Mouse (Mus musculus): ENCODE measurements around the gene Eif1b. TPM values are rescaled to one million over a fixed set of nuclear protein-coding genes. Genes with fewer than 3 reads are reported as not detected.

Gene Eif1b
- polyA plus RNA-seq (2012; rRNA removed) (96.3 and 101 TPM in 2 replicates), polyA plus RNA-seq (2014; fragmentation: Nextera tagmentation; extraction: Ambion mirVana) (171 and 191 TPM in 2 replicates)

DNA sequence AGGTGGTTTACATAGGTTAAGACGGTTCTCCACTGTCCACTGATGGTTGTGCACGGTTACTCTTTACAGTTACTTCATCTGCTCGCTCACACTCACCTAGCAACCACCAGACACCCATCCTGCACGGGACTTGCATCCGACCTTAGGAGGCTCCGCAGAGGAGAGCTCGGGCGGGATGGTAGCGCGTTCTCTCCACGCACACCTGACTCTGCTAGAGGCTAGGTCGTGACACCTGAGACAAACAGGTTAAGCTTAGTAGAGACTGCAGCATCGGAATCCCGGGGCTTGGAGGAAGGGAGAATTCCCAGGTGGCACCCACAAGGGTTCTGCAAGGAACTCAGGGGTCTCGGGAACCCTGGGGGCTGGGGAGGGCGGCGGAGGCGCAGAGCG is at the start of gene Eif1b:
Eif1b (plus strand) TSS at position 223 of the 390 bp plus-strand sequence.
- TF ChIP-seq POLR2A (IDR thresholded peaks at IDR 0.05; ENCODE audit: borderline replicate concordance, extremely low read depth, insufficient read depth, insufficient read length), result no peak
- Histone ChIP-seq H3K9me3 (ENCODE audit: control insufficient read depth, low read length) (no peaks in the 10 kb centered on the region), H3K9ac (ENCODE audit: low read depth, low read length, severe bottlenecking) (peak within 1 kb of the TSS; percentile 96), H3K4me1 (ENCODE audit: control insufficient read depth, insufficient read depth, low read length) (0 out of 2 replicates have a peak, but pooled peaks cover 6% of the 10 kb centered on the region), H3K27ac (replicated peaks; ENCODE audit: low read depth, low read length) (peak within 1 kb of the TSS; percentile 91), H3K4me3 (replicated peaks; ENCODE audit: low read length) (peak within 1 kb of the TSS; percentile 99), H3K36me3 (ENCODE audit: control insufficient read depth, insufficient read depth, low read length) (peaks cover 24% of the 10 kb centered on the region), H3K4me2 (replicated peaks; ENCODE audit: low read depth, low read length, severe bottlenecking) (peak within 1 kb of the TSS; percentile 81), H3K27me3 (ENCODE audit: control insufficient read depth, insufficient read depth, low read length) (no peaks in the 10 kb centered on the region)
- ATAC-seq (ENCODE audit: low FRiP score, low read depth) (peak; percentile 35), DNase-seq (ENCODE audit: low spot score) (no peak)
- WGBS, result 5% methylated on average over 15 of the region's 19 CpGs

DNA sequence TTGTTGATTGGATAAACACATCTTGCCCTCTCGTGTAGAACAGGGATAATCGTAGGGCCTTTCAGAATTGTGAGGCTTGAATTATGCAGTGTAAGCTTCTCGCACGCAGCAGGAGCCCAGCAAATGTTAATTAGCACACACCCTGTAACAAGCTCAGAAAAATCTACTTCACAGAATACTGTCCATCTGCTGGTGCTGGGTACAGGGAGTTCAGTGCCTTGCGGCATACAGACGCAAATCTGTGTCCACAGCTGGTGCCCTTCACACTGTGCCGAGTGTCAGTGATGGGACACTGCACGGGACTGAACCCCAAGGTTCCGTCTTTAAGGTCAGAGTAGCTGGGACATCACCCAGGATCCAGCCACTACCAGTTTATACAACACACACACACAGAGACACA is 47.4 kb upstream of the Eif1b start:
- DNase-seq (ENCODE audit: low spot score) (no peak), ATAC-seq (ENCODE audit: low FRiP score, low read depth) (no peak)
- TF ChIP-seq POLR2A (IDR thresholded peaks at IDR 0.05; ENCODE audit: borderline replicate concordance, extremely low read depth, insufficient read depth, insufficient read length), result no peak
- Histone ChIP-seq H3K4me1 (ENCODE audit: control insufficient read depth, insufficient read depth, low read length) (no peaks in the 10 kb centered on the region), H3K4me3 (replicated peaks; ENCODE audit: low read length) (no peak overlapping the region), H3K4me2 (replicated peaks; ENCODE audit: low read depth, low read length, severe bottlenecking) (no peak overlapping the region), H3K9ac (ENCODE audit: low read depth, low read length, severe bottlenecking) (no peak overlapping the region), H3K9me3 (ENCODE audit: control insufficient read depth, low read length) (no peaks in the 10 kb centered on the region), H3K27ac (replicated peaks; ENCODE audit: low read depth, low read length) (no peak overlapping the region), H3K36me3 (ENCODE audit: control insufficient read depth, insufficient read depth, low read length) (no peaks in the 10 kb centered on the region), H3K27me3 (ENCODE audit: control insufficient read depth, insufficient read depth, low read length) (no peaks in the 10 kb centered on the region)
- WGBS, result 81% methylated on average over 9 of the region's 9 CpGs

DNA sequence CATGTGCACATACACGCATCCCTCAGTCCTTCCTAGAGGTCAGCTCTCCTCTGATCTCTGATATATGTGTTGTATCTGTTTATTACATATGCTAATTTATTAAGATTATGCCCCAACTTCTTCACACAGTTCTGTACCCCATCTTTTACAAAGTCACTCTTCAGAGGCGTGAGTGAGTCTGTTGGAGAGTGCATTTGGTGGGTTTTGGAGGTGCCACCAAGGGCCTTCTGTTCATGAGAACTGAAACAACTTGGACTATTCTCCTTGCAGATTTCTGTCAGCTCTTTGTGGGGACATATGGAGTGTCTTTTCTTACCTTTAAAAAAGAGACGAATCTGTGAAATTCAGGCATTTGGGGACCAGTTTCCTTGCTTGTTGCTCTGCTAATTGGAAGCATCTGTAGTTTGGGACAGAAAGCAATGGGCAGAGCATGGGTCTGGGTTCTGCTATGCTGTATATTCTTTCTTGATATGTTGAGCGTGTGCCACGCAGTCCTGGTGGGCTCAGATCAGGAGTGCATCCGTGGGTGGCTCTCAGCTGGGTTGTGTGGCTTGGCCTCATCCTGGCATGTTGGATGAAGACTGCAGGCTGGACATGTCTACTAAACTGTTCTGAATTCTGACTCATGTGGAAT is 42.2 kb upstream of the Eif1b start:
- Histone ChIP-seq H3K9ac (ENCODE audit: low read depth, low read length, severe bottlenecking) (no peak overlapping the region), H3K4me2 (replicated peaks; ENCODE audit: low read depth, low read length, severe bottlenecking) (no peak overlapping the region), H3K9me3 (ENCODE audit: control insufficient read depth, low read length) (no peaks in the 10 kb centered on the region), H3K27me3 (ENCODE audit: control insufficient read depth, insufficient read depth, low read length) (no peaks in the 10 kb centered on the region), H3K36me3 (ENCODE audit: control insufficient read depth, insufficient read depth, low read length) (no peaks in the 10 kb centered on the region), H3K27ac (replicated peaks; ENCODE audit: low read depth, low read length) (no peak overlapping the region), H3K4me3 (replicated peaks; ENCODE audit: low read length) (no peak overlapping the region), H3K4me1 (ENCODE audit: control insufficient read depth, insufficient read depth, low read length) (no peaks in the 10 kb centered on the region)
- no peak for ATAC-seq (ENCODE audit: low FRiP score, low read depth)
- DNase-seq (ENCODE audit: low spot score), result no peak
- WGBS, result 77% methylated on average over 6 of the region's 6 CpGs
- no peak for TF ChIP-seq POLR2A (IDR thresholded peaks at IDR 0.05; ENCODE audit: borderline replicate concordance, extremely low read depth, insufficient read depth, insufficient read length)

DNA sequence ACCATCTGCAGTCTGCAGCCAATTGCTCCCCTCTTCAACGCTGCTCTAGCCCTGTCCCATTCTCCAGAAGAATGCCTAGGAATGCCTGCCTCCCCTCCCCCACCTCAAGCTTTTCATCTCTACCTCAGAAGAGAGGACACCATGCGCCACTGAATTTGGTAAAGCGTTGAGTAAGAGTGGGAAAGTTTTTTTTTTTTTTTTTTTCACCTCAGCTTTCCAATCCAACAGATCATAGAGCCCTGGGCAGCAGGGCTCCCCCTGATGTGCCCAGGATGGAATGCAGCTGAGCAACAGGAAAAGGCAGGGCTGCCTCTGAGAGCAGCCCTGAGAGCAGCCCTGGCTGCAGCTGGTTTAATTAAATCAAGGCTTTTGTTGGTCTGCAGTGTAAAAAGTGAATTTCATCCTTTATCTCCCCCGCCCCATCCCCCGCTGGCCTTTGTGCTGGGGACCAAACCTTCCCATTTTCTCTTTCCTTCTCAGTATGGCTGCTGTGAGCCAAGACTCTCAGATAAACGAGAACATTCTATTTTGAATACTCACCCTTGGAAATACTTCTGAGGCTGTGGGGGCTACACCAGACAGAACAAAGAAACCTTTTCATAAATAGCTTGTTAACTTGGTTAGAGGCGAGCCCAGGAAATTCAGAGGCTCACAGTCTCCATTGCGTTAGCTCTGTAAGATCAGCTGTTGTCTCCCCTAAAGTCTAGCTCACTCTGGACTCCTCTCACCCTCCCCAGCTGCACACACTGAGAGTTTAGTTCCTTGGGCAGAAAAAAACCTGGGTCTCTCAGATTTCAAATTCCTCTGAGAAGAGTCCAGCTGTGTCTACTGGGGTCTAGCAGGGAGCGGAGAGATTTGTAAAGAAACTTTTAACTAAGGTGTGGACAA is 36.0 kb upstream of the Eif1b start:
- WGBS, result 21% methylated on average over 9 of the region's 9 CpGs
- TF ChIP-seq POLR2A (IDR thresholded peaks at IDR 0.05; ENCODE audit: borderline replicate concordance, extremely low read depth, insufficient read depth, insufficient read length), result no peak
- Histone ChIP-seq H3K27me3 (ENCODE audit: control insufficient read depth, insufficient read depth, low read length) (no peaks in the 10 kb centered on the region), H3K27ac (replicated peaks; ENCODE audit: low read depth, low read length) (peak overlapping the region; percentile 85), H3K36me3 (ENCODE audit: control insufficient read depth, insufficient read depth, low read length) (no peaks in the 10 kb centered on the region), H3K4me2 (replicated peaks; ENCODE audit: low read depth, low read length, severe bottlenecking) (peak overlapping the region; percentile 15; the same call in 1 of the 2 replicates), H3K4me3 (replicated peaks; ENCODE audit: low read length) (no peak overlapping the region), H3K9ac (ENCODE audit: low read depth, low read length, severe bottlenecking) (0 out of 2 replicates have a peak overlapping the region, but pooled peaks have one; percentile 25), H3K9me3 (ENCODE audit: control insufficient read depth, low read length) (no peaks in the 10 kb centered on the region), H3K4me1 (ENCODE audit: control insufficient read depth, insufficient read depth, low read length) (peaks cover 12% of the 10 kb centered on the region)
- ATAC-seq (ENCODE audit: low FRiP score, low read depth), result peak; percentile 81
- DNase-seq (ENCODE audit: low spot score), result peak; percentile 27

DNA sequence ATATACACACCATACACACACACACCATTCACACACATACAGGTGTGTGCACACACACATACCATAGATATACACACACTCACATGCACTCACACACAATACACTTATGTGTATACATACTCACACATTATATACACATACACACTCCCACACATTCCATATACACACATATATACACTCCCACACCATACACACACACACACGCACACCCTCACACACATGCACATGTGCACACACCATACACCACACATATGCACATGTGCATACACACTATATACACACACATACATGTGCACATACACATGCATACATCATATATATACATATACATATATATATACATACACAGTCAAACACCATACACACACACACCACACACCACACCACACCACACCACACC is 21.6 kb upstream of the Eif1b start:
- no peak for DNase-seq (ENCODE audit: low spot score)
- no peak overlapping the region for H3K27ac ChIP-seq (replicated peaks; ENCODE audit: low read depth, low read length)
- no peaks in the 10 kb centered on the region for H3K9me3 ChIP-seq (ENCODE audit: control insufficient read depth, low read length)
- no peak overlapping the region for H3K4me2 ChIP-seq (replicated peaks; ENCODE audit: low read depth, low read length, severe bottlenecking)
- 100% methylated on average over 1 of the region's 1 CpGs for WGBS
- no peaks in the 10 kb centered on the region for H3K4me1 ChIP-seq (ENCODE audit: control insufficient read depth, insufficient read depth, low read length)
- H3K36me3 ChIP-seq (ENCODE audit: control insufficient read depth, insufficient read depth, low read length), result no peaks in the 10 kb centered on the region
- H3K27me3 ChIP-seq (ENCODE audit: control insufficient read depth, insufficient read depth, low read length), result no peaks in the 10 kb centered on the region
- no peak overlapping the region for H3K9ac ChIP-seq (ENCODE audit: low read depth, low read length, severe bottlenecking)
- H3K4me3 ChIP-seq (replicated peaks; ENCODE audit: low read length), result no peak overlapping the region
- ATAC-seq (ENCODE audit: low FRiP score, low read depth), result no peak
- no peak for TF ChIP-seq POLR2A (IDR thresholded peaks at IDR 0.05; ENCODE audit: borderline replicate concordance, extremely low read depth, insufficient read depth, insufficient read length)

Measured in limb, embryonic 14.5 days (tissue).